Mouse (Mus musculus): ENCODE measurements at regions not wholly inside any gene's neighbourhood (a gene's known extent, or its start where the extent isn't known, plus 50 kb on each side); places are given as distances from the start of the nearest gene placed in this dataset.

GRCm38 (mm10) chr12:16141193-16141592 is 324.5 kb upstream of the Trib2 start:
- TF ChIP-seq ZC3H11A (IDR thresholded peaks at IDR 0.05; ENCODE audit: low read depth, low read length): no peak
- TF ChIP-seq CTCF (IDR thresholded peaks at IDR 0.05 in 2 of 3, conservative IDR thresholded peaks at IDR 0.05 in 1 of 3; ENCODE audit: control insufficient read depth in 1 of 3, insufficient read depth in 1 of 3, low read depth in 2 of 3, low read length in 3 of 3, poor library complexity in 1 of 3, severe bottlenecking in 1 of 3): no peak
- no peak for TF ChIP-seq MAX (IDR thresholded peaks at IDR 0.05; ENCODE audit: low read length)
- TF ChIP-seq MAZ (IDR thresholded peaks at IDR 0.05; ENCODE audit: low read depth, low read length): no peak
- no peak for TF ChIP-seq TAL1 (IDR thresholded peaks at IDR 0.05; ENCODE audit: low read length)
- no peak for TF ChIP-seq POLR2A (IDR thresholded peaks at IDR 0.05; ENCODE audit: control insufficient read depth in 1 of 2, insufficient read depth in 1 of 2, low read depth in 1 of 2, low read length in 2 of 2, poor library complexity in 1 of 2)

Data from MEL (cell line).